Mouse (Mus musculus) CH12.LX (cell line): ENCODE data around the gene Hoxc5. TPM values are rescaled to one million over a fixed set of nuclear protein-coding genes. Genes with fewer than 3 reads are reported as not detected.

Experiments
- DNase-seq: peaks from one replicate; pipeline ENCODE4 v3.0.0-alpha.2; 2013; ENCODE audit errors: extremely low read depth
- H3K27ac ChIP-seq: 2 replicates; pipeline ENCODE4 v1.5.1; 2012; ENCODE audit warnings: low read depth, mild to moderate bottlenecking, control low read depth, moderate library complexity; ENCODE audit not compliant: insufficient read depth
- H3K27me3 ChIP-seq: replicated peaks from 2 replicates; pipeline ENCODE3; 2012; ENCODE audit warnings: inconsistent platforms
- H3K36me3 ChIP-seq, 2 experiments: replicated peaks in 1 of 2; 2 replicates each; pipeline versions ENCODE3 to v1.6.1; 2012; ENCODE audit warnings: inconsistent platforms in 1 of 2, low read length in 1 of 2, mild to moderate bottlenecking in 1 of 2, mixed read lengths in 1 of 2, moderate library complexity in 1 of 2; ENCODE audit not compliant: control insufficient read depth in 1 of 2, insufficient read depth in 1 of 2
- H3K4me1 ChIP-seq, 2 experiments: 2 replicates each; pipeline ENCODE4 v1.6.1; 2012; ENCODE audit warnings: inconsistent platforms in 1 of 2, moderate library complexity in 1 of 2; ENCODE audit not compliant: insufficient read depth in 2 of 2, control insufficient read depth in 1 of 2
- H3K4me2 ChIP-seq: 2 replicates; pipeline ENCODE4 v1.6.1; 2012; ENCODE audit warnings: low read depth, mild to moderate bottlenecking, control low read depth; ENCODE audit not compliant: poor library complexity, insufficient read depth, severe bottlenecking
- H3K4me3 ChIP-seq, 3 experiments: fragments of 150-350 bp in 1 of 3; sonication (generic) in 1 of 3; replicated peaks in 1 of 3; 2 replicates each; pipeline versions ENCODE3 to v1.5.1; 2011 to 2012; ENCODE audit warnings: low read depth in 2 of 3, low read length in 2 of 3, mild to moderate bottlenecking in 2 of 3, moderate library complexity in 2 of 3, control low read depth in 1 of 3, improper control_type of control experiment in 1 of 3, inconsistent platforms in 1 of 3, mixed read lengths in 1 of 3; ENCODE audit not compliant: poor library complexity in 1 of 3
- H3K79me2 ChIP-seq: replicated peaks from 2 replicates; pipeline ENCODE4 v1.6.1; 2012; ENCODE audit warnings: mild to moderate bottlenecking, moderate library complexity; ENCODE audit not compliant: control insufficient read depth, poor library complexity, insufficient read depth, severe bottlenecking; ENCODE audit errors: extremely low read depth
- H3K9ac ChIP-seq: 2 replicates; pipeline ENCODE4 v1.6.1; 2012; ENCODE audit warnings: low read depth, mild to moderate bottlenecking, control low read depth, moderate library complexity; ENCODE audit not compliant: insufficient read depth
- H3K9me3 ChIP-seq: replicated peaks from 2 replicates; pipeline ENCODE3; 2012; ENCODE audit warnings: low read length, inconsistent platforms, mixed read lengths
- CHD2 ChIP-seq: IDR thresholded peaks from 2 replicates; pipeline ENCODE4 v1.6.1; 2011; ENCODE audit warnings: low read length, improper control_type of control experiment
- E2F4 ChIP-seq: IDR thresholded peaks from 2 replicates; pipeline ENCODE4 v1.6.1; 2011; ENCODE audit warnings: low read depth, low read length, improper control_type of control experiment; ENCODE audit not compliant: insufficient replicate concordance
- ELF1 ChIP-seq: IDR thresholded peaks from 2 replicates; pipeline ENCODE4 v1.6.1; 2014; ENCODE audit warnings: low read depth, mild to moderate bottlenecking, inconsistent platforms, low read length, improper control_type of control experiment
- GABPA ChIP-seq: IDR thresholded peaks from 2 replicates; pipeline ENCODE4 v1.6.1; 2012; ENCODE audit warnings: low read depth, low read length, improper control_type of control experiment, inconsistent platforms; ENCODE audit not compliant: insufficient replicate concordance
- HCFC1 ChIP-seq: IDR thresholded peaks from 2 replicates; pipeline ENCODE4 v1.6.1; 2012; ENCODE audit warnings: low read depth, mild to moderate bottlenecking, inconsistent platforms, low read length, improper control_type of control experiment
- IRF4 ChIP-seq: IDR thresholded peaks from 2 replicates; pipeline ENCODE4 v1.6.1; 2014; ENCODE audit warnings: low read depth, mild to moderate bottlenecking, inconsistent platforms, low read length, improper control_type of control experiment
- JUND ChIP-seq: conservative IDR thresholded peaks from 2 replicates; pipeline ENCODE4 v1.6.1; 2011; ENCODE audit warnings: low read depth, low read length, improper control_type of control experiment
- KAT2A ChIP-seq: IDR thresholded peaks from 2 replicates; pipeline ENCODE4 v1.6.1; 2012; ENCODE audit warnings: low read length, improper control_type of control experiment, inconsistent platforms; ENCODE audit not compliant: insufficient replicate concordance
- MEF2A ChIP-seq: IDR thresholded peaks from 2 replicates; pipeline ENCODE4 v1.6.1; 2014; ENCODE audit warnings: low read depth, mild to moderate bottlenecking, inconsistent platforms, low read length, improper control_type of control experiment, borderline replicate concordance
- MXI1 ChIP-seq: IDR thresholded peaks from 2 replicates; pipeline ENCODE4 v1.6.1; 2011; ENCODE audit warnings: mild to moderate bottlenecking, low read depth, low read length, improper control_type of control experiment
- MYC ChIP-seq: IDR thresholded peaks from 2 replicates; pipeline ENCODE4 v1.6.1; 2011; ENCODE audit warnings: low read depth, mild to moderate bottlenecking, improper control_type of control experiment, low read length
- NELFE ChIP-seq: IDR thresholded peaks from 2 replicates; pipeline ENCODE4 v1.6.1; 2011; ENCODE audit warnings: low read depth, low read length, improper control_type of control experiment
- POLR2AphosphoS2 ChIP-seq: IDR thresholded peaks from 2 replicates; pipeline ENCODE4 v1.6.1; 2011; ENCODE audit warnings: low read depth, low read length, improper control_type of control experiment
- TBP ChIP-seq: conservative IDR thresholded peaks from 2 replicates; pipeline ENCODE4 v1.6.1; 2011; ENCODE audit warnings: low read depth, low read length, improper control_type of control experiment
- UBTF ChIP-seq: IDR thresholded peaks from 2 replicates; pipeline ENCODE4 v1.6.1; 2012; ENCODE audit warnings: low read depth, mild to moderate bottlenecking, inconsistent platforms, low read length, improper control_type of control experiment, moderate library complexity
- USF1 ChIP-seq: IDR thresholded peaks from 2 replicates; pipeline ENCODE4 v1.6.1; 2014; ENCODE audit warnings: low read depth, mild to moderate bottlenecking, inconsistent platforms, low read length, improper control_type of control experiment
- USF2 ChIP-seq: conservative IDR thresholded peaks from 2 replicates; pipeline ENCODE4 v1.6.1; 2011; ENCODE audit warnings: low read depth, low read length, improper control_type of control experiment
- ZC3H11A ChIP-seq: IDR thresholded peaks from 2 replicates; pipeline ENCODE4 v1.6.1; 2012; ENCODE audit warnings: low read depth, mild to moderate bottlenecking, inconsistent platforms, low read length, improper control_type of control experiment
- ZKSCAN1 ChIP-seq: IDR thresholded peaks from 2 replicates; pipeline ENCODE4 v1.6.1; 2012; ENCODE audit warnings: low read depth, inconsistent platforms, low read length, improper control_type of control experiment, borderline replicate concordance
- ZMIZ1 ChIP-seq: IDR thresholded peaks from 2 replicates; pipeline ENCODE4 v1.6.1; 2012; ENCODE audit warnings: low read depth, mild to moderate bottlenecking, inconsistent platforms, low read length, improper control_type of control experiment
- dilution Hi-C: fragments of 300-500 bp; cut with MboI; formaldehyde crosslinking; loops from 2 replicates; pipeline ENCODE4 v1.14.3; 2020; ENCODE audit warnings: low sequenced_read_pairs; ENCODE audit not compliant: extremely low pct_unique_long_range_greater_than_20kb, extremely low pct_ligation_motif_present
- in situ Hi-C: fragments of 300-500 bp; cut with MboI; formaldehyde crosslinking; loops from 3 replicates; pipeline ENCODE4 v1.14.3; 2019; ENCODE audit warnings: low sequenced_read_pairs, low pct_ligation_motif_present, low pct_unique_long_range_greater_than_20kb, mixed read lengths
- polyA plus RNA-seq: library from polyadenylated mRNA; unstranded; fragments of >175 nt; gene quantifications from 2 replicates; pipeline ENCODE4 v1.2.1, GENCODE M21; 2012; ENCODE audit warnings: low read depth; ENCODE audit not compliant: insufficient read length
- total RNA-seq, 2 experiments: library from RNA; depleted of rRNA; stranded (reverse); fragments of 300-350 nt in 1 of 2; fragments of >200 nt in 1 of 2; gene quantifications; 2 replicates each; pipeline ENCODE4 v1.2.3; 2012 to 2014

Hoxc5 gene
- total and polyA plus RNA-seq, 3 experiments: 0.15 to 0.16 TPM; not detected in 1

GRCm38 (mm10) chr15:102975034-102975433 is 7.8 kb downstream of the Hoxc5 start:
- no peak overlapping the region for H3K4me3 ChIP-seq
- no peaks in the 10 kb centered on the region for H3K9me3 ChIP-seq
- in situ Hi-C loops (no loop called here), dilution Hi-C loops (no loop called here)
- H3K9ac ChIP-seq: no peak overlapping the region
- no peak overlapping the region for H3K27ac ChIP-seq
- H3K27me3 ChIP-seq: peaks cover 92% of the 10 kb centered on the region
- no peaks in the 10 kb centered on the region for H3K36me3 ChIP-seq
- H3K79me2 ChIP-seq: no peaks in the 10 kb centered on the region
- no peak overlapping the region for H3K4me2 ChIP-seq
- H3K4me1 ChIP-seq: peaks cover 5 to 27% of the 10 kb centered on the region in 2 experiments
- TF ChIP-seq POLR2AphosphoS2: no peak
- no peak for DNase-seq

- no peak for DNase-seq
- in situ Hi-C loops: no loop called here
Measured at GRCm38 (mm10) chr15:102975688-102976111, 8.5 kb downstream of the Hoxc5 start.

GRCm38 (mm10) chr15:102976171-102976570 is 8.9 kb downstream of the Hoxc5 start, which contains the start of gene Hoxc9:
Gene Hoxc9, plus strand, starts transcription at chr15:102976439.
- DNase-seq: no peak
- no peaks in the 10 kb centered on the region for H3K36me3 ChIP-seq
- TF ChIP-seq MEF2A (no peak), USF1 (no peak), ELF1 (no peak), MYC (no peak), ZKSCAN1 (no peak)
- H3K79me2 ChIP-seq: no peaks in the 10 kb centered on the region
- H3K4me2 ChIP-seq: no peak within 1 kb of the TSS
- dilution Hi-C loops: no loop called here
- no peak within 1 kb of the TSS for H3K9ac ChIP-seq
- H3K4me1 ChIP-seq: peaks cover 4 to 22% of the 10 kb centered on the region in 2 experiments
- H3K4me3 ChIP-seq: no peak within 1 kb of the TSS
- no peaks in the 10 kb centered on the region for H3K9me3 ChIP-seq
- H3K27me3 ChIP-seq: peaks cover 92% of the 10 kb centered on the region
- in situ Hi-C loops: no loop called here
- H3K27ac ChIP-seq: no peak within 1 kb of the TSS

More at GRCm38 (mm10) chr15:102975688-102976111, 8.5 kb downstream of the Hoxc5 start:
- H3K79me2 ChIP-seq: no peaks in the 10 kb centered on the region
- TF ChIP-seq HCFC1 (no peak), KAT2A (no peak), NELFE (no peak), ZMIZ1 (no peak), CHD2 (no peak), ZC3H11A (no peak), JUND (no peak), IRF4 (no peak), TBP (no peak), MYC (no peak), MXI1 (no peak), GABPA (no peak), UBTF (no peak), ELF1 (no peak), USF1 (no peak), E2F4 (no peak), ZKSCAN1 (no peak), USF2 (no peak)
- H3K9ac ChIP-seq: no peak overlapping the region
- no peak overlapping the region for H3K4me3 ChIP-seq
- H3K4me2 ChIP-seq: no peak overlapping the region
- H3K9me3 ChIP-seq: no peaks in the 10 kb centered on the region
- H3K27me3 ChIP-seq: peaks cover 92% of the 10 kb centered on the region
- H3K36me3 ChIP-seq: no peaks in the 10 kb centered on the region
- peaks cover 5 to 24% of the 10 kb centered on the region in 2 experiments for H3K4me1 ChIP-seq
- H3K27ac ChIP-seq: no peak overlapping the region
- dilution Hi-C loops: no loop called here
